Comparison of ENCODE assay signal across 25 mouse cellular contexts in the genomic region with DNA sequence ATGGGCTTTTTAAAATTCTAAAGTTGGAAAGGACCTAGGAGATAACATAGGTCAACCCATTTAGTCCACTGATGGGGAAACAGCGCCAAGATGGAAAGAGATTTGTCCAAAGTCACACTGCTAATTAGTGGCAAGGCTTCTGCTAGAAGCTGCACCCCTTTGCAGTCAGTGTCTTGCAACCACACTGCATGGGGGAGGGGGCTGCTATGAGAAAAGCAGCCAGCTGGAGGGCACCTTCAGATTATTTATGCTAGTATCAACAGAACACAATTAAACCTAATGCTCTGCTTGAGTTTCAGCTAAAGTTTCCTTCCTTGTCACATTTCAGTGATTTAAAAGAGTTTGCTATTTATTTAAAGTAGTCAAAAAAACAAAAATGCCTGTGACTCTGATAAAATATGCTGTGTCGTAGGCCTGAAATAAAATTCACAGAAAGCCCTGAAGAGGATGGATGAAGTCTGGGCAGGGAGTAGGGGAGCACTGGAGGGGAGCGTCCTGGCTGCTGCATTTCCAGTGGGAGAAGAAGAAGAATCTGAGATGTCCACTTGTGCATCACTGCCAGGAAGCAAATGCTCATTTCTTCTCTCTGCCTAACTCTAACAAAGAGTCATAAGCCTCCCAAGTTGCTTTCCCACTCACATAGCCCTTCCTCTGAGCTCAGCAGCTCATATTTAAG. TPM values are rescaled to one million over a fixed set of nuclear protein-coding genes. Genes with fewer than 3 reads are reported as not detected.
DNase-seq lines count a peak whose midpoint lies in the region; ATAC-seq lines count a peak whose summit lies in the region.
"Had no signal": no experiment of that assay in that cellular context is flagged by ENCODE, and none has a peak within 500 bp of the region (broad histone marks: within the 10 kb centered on the region; RNA-seq: fewer than 3 reads in every experiment).

No protein-coding gene starts in this region.

- no peak overlapping the region for H3K4me3 ChIP-seq in forebrain, embryonic 14.5 days (ENCODE audit: low read depth, low read length)
- no peak overlapping the region for H3K4me3 ChIP-seq in forebrain, embryonic 11.5 days (ENCODE audit: low read depth, low read length)
- no peak overlapping the region for H3K4me3 ChIP-seq in kidney, embryonic 16.5 days (ENCODE audit: low read length)
- H3K4me3 ChIP-seq in lung, embryonic 16.5 days (ENCODE audit: low read length) = no peak overlapping the region
- H3K4me3 ChIP-seq: embryonic facial prominence, embryonic 12.5 days; heart, embryonic 10.5 days; heart, embryonic 15.5 days; limb, embryonic 13.5 days had no signal

- no peaks in the 10 kb centered on the region for H3K9me3 ChIP-seq in forebrain, embryonic 14.5 days (replicated peaks; ENCODE audit: control insufficient read depth, low read length)
- H3K9me3 ChIP-seq in forebrain, embryonic 11.5 days (ENCODE audit: control insufficient read depth, low read length) = no peaks in the 10 kb centered on the region
- no peaks in the 10 kb centered on the region for H3K9me3 ChIP-seq in kidney, embryonic 16.5 days (ENCODE audit: low read length)
- H3K9me3 ChIP-seq in lung, embryonic 16.5 days (ENCODE audit: control insufficient read depth, low read length) = no peaks in the 10 kb centered on the region
- H3K9me3 ChIP-seq: embryonic facial prominence, embryonic 12.5 days; heart, embryonic 10.5 days; heart, embryonic 15.5 days; limb, embryonic 13.5 days had no signal

- no peaks in the 10 kb centered on the region for H3K4me1 ChIP-seq in forebrain, embryonic 14.5 days (ENCODE audit: control insufficient read depth, insufficient read depth, low read length)
- no peaks in the 10 kb centered on the region for H3K4me1 ChIP-seq in forebrain, embryonic 11.5 days (replicated peaks; ENCODE audit: control insufficient read depth, insufficient read depth, low read length)
- peaks cover 26% of the 10 kb centered on the region for H3K4me1 ChIP-seq in kidney, embryonic 16.5 days (ENCODE audit: insufficient read depth, low read length)
- peaks cover 12% of the 10 kb centered on the region; the same call in 1 of the 2 replicates for H3K4me1 ChIP-seq in lung, embryonic 16.5 days (replicated peaks; ENCODE audit: control insufficient read depth, insufficient read depth, low read length)
- H3K4me1 ChIP-seq: embryonic facial prominence, embryonic 12.5 days; heart, embryonic 10.5 days; heart, embryonic 15.5 days; limb, embryonic 13.5 days had no signal

- peak; percentile 24 for DNase-seq in forebrain, embryonic 14.5 days (ENCODE audit: low spot score)
- DNase-seq in forebrain, embryonic 11.5 days (ENCODE audit: low spot score) = no peak
- no peak for DNase-seq in kidney, postnatal 36 days
- DNase-seq in lung, postnatal 4 days = no peak
- DNase-seq: adrenal gland, postnatal 25 days; B cell, adult 2 months; cerebellum, adult 18-20 months; embryo, embryonic 11 days; gastrocnemius, postnatal 25 days; heart, adult 11 months; kidney, adult 18-20 months; lung, postnatal 10 days; right cerebral cortex, postnatal 4 days; thymus, adult 18-20 months; thymus, postnatal 25 days had no signal

- H3K27me3 ChIP-seq in forebrain, embryonic 14.5 days (replicated peaks; ENCODE audit: control insufficient read depth, insufficient read depth, low read length) = no peaks in the 10 kb centered on the region
- H3K27me3 ChIP-seq in forebrain, embryonic 11.5 days (ENCODE audit: control insufficient read depth, insufficient read depth, low read length) = no peaks in the 10 kb centered on the region
- no peaks in the 10 kb centered on the region for H3K27me3 ChIP-seq in kidney, embryonic 16.5 days (ENCODE audit: insufficient read depth, low read length)
- no peaks in the 10 kb centered on the region for H3K27me3 ChIP-seq in lung, embryonic 16.5 days (ENCODE audit: control insufficient read depth, insufficient read depth, low read depth, low read length)
- H3K27me3 ChIP-seq: embryonic facial prominence, embryonic 12.5 days; heart, embryonic 15.5 days; limb, embryonic 13.5 days had no signal

- H3K9ac ChIP-seq in forebrain, embryonic 14.5 days (ENCODE audit: low read length) = no peak overlapping the region
- no peak overlapping the region for H3K9ac ChIP-seq in forebrain, embryonic 11.5 days (ENCODE audit: low read length)
- H3K9ac ChIP-seq in kidney, embryonic 16.5 days (replicated peaks; ENCODE audit: low read length) = no peak overlapping the region
- H3K9ac ChIP-seq in lung, embryonic 16.5 days (ENCODE audit: low read length) = no peak overlapping the region
- H3K9ac ChIP-seq: embryonic facial prominence, embryonic 12.5 days; heart, embryonic 15.5 days; limb, embryonic 13.5 days had no signal

- no peak overlapping the region for H3K27ac ChIP-seq in forebrain, embryonic 14.5 days (ENCODE audit: low read depth, low read length)
- no peak overlapping the region for H3K27ac ChIP-seq in forebrain, embryonic 11.5 days (ENCODE audit: low read depth, low read length)
- H3K27ac ChIP-seq in kidney, embryonic 16.5 days (ENCODE audit: low read length) = 0 out of 2 replicates have a peak overlapping the region, but pooled peaks have one; percentile 7
- no peak overlapping the region for H3K27ac ChIP-seq in lung, embryonic 16.5 days (ENCODE audit: low read length)
- H3K27ac ChIP-seq: embryonic facial prominence, embryonic 12.5 days; heart, embryonic 10.5 days; heart, embryonic 15.5 days; limb, embryonic 13.5 days; stomach, postnatal 0 days had no signal

- WGBS in forebrain, embryonic 14.5 days = 73% methylated on average over 3 of the region's 3 CpGs
- WGBS in forebrain, embryonic 11.5 days = 74% methylated on average over 3 of the region's 3 CpGs
- 26% methylated on average over 3 of the region's 3 CpGs for WGBS in kidney, embryonic 16.5 days
- WGBS in lung, embryonic 16.5 days = 46% methylated on average over 3 of the region's 3 CpGs

- no peaks in the 10 kb centered on the region for H3K36me3 ChIP-seq in forebrain, embryonic 14.5 days (ENCODE audit: control insufficient read depth, insufficient read depth, low read length)
- no peaks in the 10 kb centered on the region for H3K36me3 ChIP-seq in forebrain, embryonic 11.5 days (ENCODE audit: control insufficient read depth, insufficient read depth, low read length)
- no peaks in the 10 kb centered on the region for H3K36me3 ChIP-seq in kidney, embryonic 16.5 days (ENCODE audit: insufficient read depth, low read length)
- H3K36me3 ChIP-seq in lung, embryonic 16.5 days (ENCODE audit: control insufficient read depth, insufficient read depth, low read length) = no peaks in the 10 kb centered on the region
- H3K36me3 ChIP-seq: embryonic facial prominence, embryonic 12.5 days; heart, embryonic 10.5 days; heart, embryonic 15.5 days; limb, embryonic 13.5 days had no signal

- no peak for ATAC-seq in forebrain, embryonic 14.5 days
- ATAC-seq in forebrain, embryonic 11.5 days (replicated peaks; ENCODE audit: low FRiP score) = no peak
- ATAC-seq in kidney, embryonic 16.5 days (ENCODE audit: low FRiP score, low TSS enrichment) = peak; percentile 75; the same call in 1 of the 2 replicates
- peak; percentile 62 for ATAC-seq in lung, embryonic 16.5 days (ENCODE audit: low read depth)
- ATAC-seq: inflammation-experienced regulatory T-cells, adult 6 months; midbrain, embryonic 16.5 days had no signal

- no peak overlapping the region for H3K4me2 ChIP-seq in forebrain, embryonic 14.5 days (ENCODE audit: low read length)
- H3K4me2 ChIP-seq in forebrain, embryonic 11.5 days (ENCODE audit: low read depth, low read length, severe bottlenecking) = no peak overlapping the region
- H3K4me2 ChIP-seq in kidney, embryonic 16.5 days (replicated peaks; ENCODE audit: low read depth, low read length) = no peak overlapping the region
- no peak overlapping the region for H3K4me2 ChIP-seq in lung, embryonic 16.5 days (ENCODE audit: low read depth, low read length)
- H3K4me2 ChIP-seq: embryonic facial prominence, embryonic 12.5 days; heart, embryonic 15.5 days; limb, embryonic 13.5 days; liver, embryonic 11.5 days had no signal

RNA-seq across cellular contexts. Expression of gene Cavin2, which starts 47.5 kb away (rescaled TPM):
- polyA plus RNA-seq in forebrain, embryonic 14.5 days (2014; fragmentation: Nextera tagmentation; extraction: Ambion mirVana) = 4.7 and 6.6 TPM in 2 replicates
- polyA plus RNA-seq in forebrain, embryonic 11.5 days (2014; fragmentation: Nextera tagmentation; extraction: Ambion mirVana) = 1.8 and 2.7 TPM in 2 replicates
- 34.4 and 39.5 TPM in 2 replicates for polyA plus RNA-seq in kidney, embryonic 16.5 days (2015; fragmentation: Nextera tagmentation; extraction: Ambion mirVana)
- 176 and 185 TPM in 2 replicates for polyA plus RNA-seq in lung, embryonic 16.5 days (2015; fragmentation: Nextera tagmentation; extraction: Ambion mirVana)
- polyA plus RNA-seq: inflammation-experienced regulatory T-cells, adult 6 months had no signal

Comparison
In these comparisons a context has a peak if more than half of its experiments do, and no peak if none do; other contexts are left out.
1. ATAC-seq: peak in kidney, embryonic 16.5 days (single experiment) and lung, embryonic 16.5 days (single experiment); none in forebrain, embryonic 14.5 days (single experiment) and forebrain, embryonic 11.5 days (single experiment).